Mouse (Mus musculus) MEL (cell line): Measurements from ENCODE around the gene Cep170b. TPM values are rescaled to one million over a fixed set of nuclear protein-coding genes. Genes with fewer than 3 reads are reported as not detected.

Experiments used
- DNase-seq: peaks from one replicate; pipeline ENCODE4 v3.0.0; 2011; ENCODE audit warnings: low read depth, low spot score
- H3K27ac ChIP-seq: 2 replicates; pipeline ENCODE4 v1.5.1; 2012; ENCODE audit warnings: low read depth, mild to moderate bottlenecking, control low read depth, low read length, moderate library complexity; ENCODE audit not compliant: control insufficient read depth
- H3K27me3 ChIP-seq, 2 experiments: fragments of 150-350 bp in 1 of 2; sonication (generic) in 1 of 2; 2 replicates each; pipeline ENCODE4 v1.6.1; 2012; ENCODE audit warnings: low read length in 2 of 2, mild to moderate bottlenecking in 2 of 2, improper control_type of control experiment in 1 of 2, moderate library complexity in 1 of 2; ENCODE audit not compliant: insufficient read depth in 2 of 2, control insufficient read depth in 1 of 2
- H3K36me3 ChIP-seq, 2 experiments: 2 replicates each; pipeline ENCODE4 v1.6.1; 2012 to 2014; ENCODE audit warnings: low read length in 2 of 2, improper control_type of control experiment in 1 of 2, inconsistent platforms in 1 of 2, mild to moderate bottlenecking in 1 of 2; ENCODE audit not compliant: insufficient read depth in 2 of 2, control insufficient read depth in 1 of 2
- H3K4me1 ChIP-seq, 2 experiments: fragments of 150-350 bp in 1 of 2; sonication (generic) in 1 of 2; 2 replicates each; pipeline ENCODE4 v1.6.1; 2012; ENCODE audit warnings: low read length in 2 of 2, improper control_type of control experiment in 1 of 2, mild to moderate bottlenecking in 1 of 2; ENCODE audit not compliant: insufficient read depth in 2 of 2, control insufficient read depth in 1 of 2
- H3K4me3 ChIP-seq, 2 experiments: fragments of 150-350 bp in 1 of 2; sonication (generic) in 1 of 2; 2 replicates each; pipeline ENCODE4 v1.5.1; 2012; ENCODE audit warnings: low read depth in 2 of 2, low read length in 2 of 2, mild to moderate bottlenecking in 2 of 2, moderate library complexity in 2 of 2, control low read depth in 1 of 2, improper control_type of control experiment in 1 of 2; ENCODE audit not compliant: control insufficient read depth in 1 of 2, insufficient read depth in 1 of 2
- H3K79me2 ChIP-seq: 2 replicates; pipeline ENCODE4 v1.6.1; 2012; ENCODE audit warnings: mild to moderate bottlenecking, low read length, moderate library complexity; ENCODE audit not compliant: control insufficient read depth, poor library complexity, insufficient read depth
- H3K9ac ChIP-seq: 2 replicates; pipeline ENCODE4 v1.6.1; 2012; ENCODE audit warnings: low read depth, mild to moderate bottlenecking, control low read depth, low read length, moderate library complexity; ENCODE audit not compliant: control insufficient read depth, poor library complexity, severe bottlenecking
- H3K9me3 ChIP-seq: fragments of 150-350 bp; sonication (generic); replicated peaks from 2 replicates; pipeline ENCODE4 v1.6.1; 2012; ENCODE audit warnings: mild to moderate bottlenecking, low read length, improper control_type of control experiment, moderate library complexity; ENCODE audit not compliant: insufficient read depth
- CHD1 ChIP-seq: IDR thresholded peaks from 2 replicates; pipeline ENCODE4 v1.6.1; 2012; ENCODE audit warnings: low read depth, mild to moderate bottlenecking, inconsistent platforms, low read length, improper control_type of control experiment
- CHD2 ChIP-seq: IDR thresholded peaks from 2 replicates; pipeline ENCODE4 v1.6.1; 2011; ENCODE audit warnings: low read length, improper control_type of control experiment
- CTCF ChIP-seq, 3 experiments: IDR thresholded peaks in 2 of 3; conservative IDR thresholded peaks in 1 of 3; 2 replicates each; pipeline ENCODE4 v1.5.1; 2011 to 2012; ENCODE audit warnings: low read length in 3 of 3, low read depth in 2 of 3, mild to moderate bottlenecking in 2 of 3, improper control_type of control experiment in 1 of 3, inconsistent platforms in 1 of 3, mixed read lengths in 1 of 3, moderate library complexity in 1 of 3; ENCODE audit not compliant: control insufficient read depth in 1 of 3, insufficient read depth in 1 of 3, poor library complexity in 1 of 3, severe bottlenecking in 1 of 3
- E2F4 ChIP-seq: IDR thresholded peaks from 2 replicates; pipeline ENCODE4 v1.6.1; 2011; ENCODE audit warnings: low read depth, low read length, improper control_type of control experiment, borderline replicate concordance
- ELF1 ChIP-seq: IDR thresholded peaks from 2 replicates; pipeline ENCODE4 v1.6.1; 2014; ENCODE audit warnings: low read depth, mild to moderate bottlenecking, inconsistent platforms, low read length, improper control_type of control experiment, moderate library complexity
- ETS1 ChIP-seq: IDR thresholded peaks from 2 replicates; pipeline ENCODE4 v1.6.1; 2012; ENCODE audit warnings: low read depth, mild to moderate bottlenecking, inconsistent platforms, low read length, improper control_type of control experiment, moderate library complexity
- GABPA ChIP-seq: IDR thresholded peaks from 2 replicates; pipeline ENCODE4 v1.6.1; 2012; ENCODE audit warnings: low read depth, mild to moderate bottlenecking, inconsistent platforms, low read length, improper control_type of control experiment, moderate library complexity
- GATA1 ChIP-seq: IDR thresholded peaks from 2 replicates; pipeline ENCODE4 v1.6.1; 2011; ENCODE audit warnings: low read depth, low read length, improper control_type of control experiment
- JUND ChIP-seq: IDR thresholded peaks from 2 replicates; pipeline ENCODE4 v1.6.1; 2011; ENCODE audit warnings: low read depth, mild to moderate bottlenecking, improper control_type of control experiment, low read length
- KAT2A ChIP-seq: conservative IDR thresholded peaks from 2 replicates; pipeline ENCODE4 v1.6.1; 2012; ENCODE audit warnings: low read depth, low read length, improper control_type of control experiment, inconsistent platforms
- MAFK ChIP-seq: IDR thresholded peaks from 2 replicates; pipeline ENCODE4 v1.6.1; 2011; ENCODE audit warnings: low read depth, mild to moderate bottlenecking, low read length, improper control_type of control experiment, borderline replicate concordance
- MAX ChIP-seq: IDR thresholded peaks from 2 replicates; pipeline ENCODE4 v1.6.1; 2011; ENCODE audit warnings: low read length, improper control_type of control experiment
- MAZ ChIP-seq: IDR thresholded peaks from 2 replicates; pipeline ENCODE4 v1.6.1; 2012; ENCODE audit warnings: low read depth, mild to moderate bottlenecking, inconsistent platforms, low read length, improper control_type of control experiment
- MEF2A ChIP-seq: IDR thresholded peaks from 2 replicates; pipeline ENCODE4 v1.6.1; 2014; ENCODE audit warnings: low read depth, mild to moderate bottlenecking, inconsistent platforms, low read length, improper control_type of control experiment; ENCODE audit not compliant: poor library complexity, insufficient replicate concordance, severe bottlenecking; ENCODE audit errors: extremely low read depth
- MXI1 ChIP-seq: IDR thresholded peaks from 2 replicates; pipeline ENCODE4 v1.6.1; 2011; ENCODE audit warnings: mild to moderate bottlenecking, low read depth, low read length, improper control_type of control experiment
- MYB ChIP-seq: IDR thresholded peaks from 2 replicates; pipeline ENCODE4 v1.6.1; 2011; ENCODE audit warnings: mild to moderate bottlenecking, low read depth, low read length, improper control_type of control experiment
- MYC ChIP-seq: IDR thresholded peaks from 2 replicates; pipeline ENCODE4 v1.6.1; 2011; ENCODE audit warnings: low read depth, mild to moderate bottlenecking, low read length, improper control_type of control experiment, moderate library complexity
- NRF1 ChIP-seq: IDR thresholded peaks from 2 replicates; pipeline ENCODE4 v1.6.1; 2014; ENCODE audit warnings: low read depth, mild to moderate bottlenecking, inconsistent platforms, low read length, improper control_type of control experiment, moderate library complexity; ENCODE audit not compliant: poor library complexity, insufficient read depth, severe bottlenecking
- POLR2A ChIP-seq, 2 experiments: IDR thresholded peaks; 2 replicates each; pipeline ENCODE4 v1.6.1; 2011 to 2012; ENCODE audit warnings: low read length in 2 of 2, mild to moderate bottlenecking in 2 of 2, control low read depth in 1 of 2, improper control_type of control experiment in 1 of 2, low read depth in 1 of 2, moderate library complexity in 1 of 2; ENCODE audit not compliant: control insufficient read depth in 1 of 2, insufficient read depth in 1 of 2, poor library complexity in 1 of 2
- POLR2AphosphoS2 ChIP-seq: IDR thresholded peaks from 2 replicates; pipeline ENCODE4 v1.6.1; 2011; ENCODE audit warnings: low read length, improper control_type of control experiment
- POLR2AphosphoS5 ChIP-seq: IDR thresholded peaks from 2 replicates; pipeline ENCODE4 v1.6.1; 2012; ENCODE audit warnings: low read depth, borderline replicate concordance, mild to moderate bottlenecking, inconsistent platforms, low read length, moderate library complexity, mixed read lengths
- RAD21 ChIP-seq: IDR thresholded peaks from 2 replicates; pipeline ENCODE4 v1.6.1; 2011; ENCODE audit warnings: mild to moderate bottlenecking, low read depth, low read length, improper control_type of control experiment
- RCOR1 ChIP-seq: IDR thresholded peaks from 2 replicates; pipeline ENCODE4 v1.6.1; 2012; ENCODE audit warnings: low read depth, mild to moderate bottlenecking, inconsistent platforms, low read length, improper control_type of control experiment
- SIN3A ChIP-seq: IDR thresholded peaks from 2 replicates; pipeline ENCODE4 v1.6.1; 2012; ENCODE audit warnings: low read length, improper control_type of control experiment, inconsistent platforms
- SMC3 ChIP-seq: IDR thresholded peaks from 2 replicates; pipeline ENCODE4 v1.6.1; 2011; ENCODE audit warnings: low read depth, low read length, improper control_type of control experiment
- TAL1 ChIP-seq: IDR thresholded peaks from 2 replicates; pipeline ENCODE4 v1.6.1; 2012; ENCODE audit warnings: mild to moderate bottlenecking, inconsistent platforms, low read length, moderate library complexity, mixed read lengths
- TBP ChIP-seq: IDR thresholded peaks from 2 replicates; pipeline ENCODE4 v1.8.0; 2011; ENCODE audit warnings: low read depth, low read length, improper control_type of control experiment
- TCF12 ChIP-seq: IDR thresholded peaks from 2 replicates; pipeline ENCODE4 v1.6.1; 2014; ENCODE audit warnings: low read depth, mild to moderate bottlenecking, inconsistent platforms, low read length, improper control_type of control experiment, moderate library complexity
- UBTF ChIP-seq: IDR thresholded peaks from 2 replicates; pipeline ENCODE4 v1.6.1; 2012; ENCODE audit warnings: low read depth, mild to moderate bottlenecking, inconsistent platforms, low read length, improper control_type of control experiment, moderate library complexity, borderline replicate concordance; ENCODE audit not compliant: insufficient read depth
- USF1 ChIP-seq: IDR thresholded peaks from 2 replicates; pipeline ENCODE4 v1.6.1; 2014; ENCODE audit warnings: low read depth, mild to moderate bottlenecking, inconsistent platforms, low read length, improper control_type of control experiment, moderate library complexity
- USF2 ChIP-seq, 2 experiments: IDR thresholded peaks; 2 replicates each; pipeline ENCODE4 v1.6.1; 2011 to 2012; ENCODE audit warnings: improper control_type of control experiment in 2 of 2, low read length in 2 of 2, borderline replicate concordance in 1 of 2, inconsistent platforms in 1 of 2, low read depth in 1 of 2, mild to moderate bottlenecking in 1 of 2; ENCODE audit not compliant: insufficient read depth in 1 of 2
- ZC3H11A ChIP-seq: IDR thresholded peaks from 2 replicates; pipeline ENCODE4 v1.6.1; 2012; ENCODE audit warnings: low read depth, mild to moderate bottlenecking, inconsistent platforms, low read length, improper control_type of control experiment
- ZKSCAN1 ChIP-seq: IDR thresholded peaks from 2 replicates; pipeline ENCODE4 v1.6.1; 2012; ENCODE audit warnings: low read depth, mild to moderate bottlenecking, inconsistent platforms, low read length, improper control_type of control experiment, moderate library complexity
- ZMIZ1 ChIP-seq: IDR thresholded peaks from 2 replicates; pipeline ENCODE4 v1.6.1; 2012; ENCODE audit warnings: low read depth, mild to moderate bottlenecking, inconsistent platforms, low read length, improper control_type of control experiment, moderate library complexity
- ZNF384 ChIP-seq: IDR thresholded peaks from 2 replicates; pipeline ENCODE4 v1.6.1; 2012; ENCODE audit warnings: low read depth, mild to moderate bottlenecking, inconsistent platforms, low read length, improper control_type of control experiment
- polyA plus RNA-seq, 2 experiments: library from polyadenylated mRNA; stranded (reverse) in 1 of 2; unstranded in 1 of 2; fragments of >175 nt in 1 of 2; fragments of >200 nt in 1 of 2; gene quantifications; 2 replicates each; pipeline versions ENCODE4 v1.2.1 to v1.2.4; 2012; ENCODE audit warnings: low replicate concordance in 2 of 2, low read depth in 1 of 2; ENCODE audit not compliant: insufficient read length in 2 of 2, insufficient read depth in 1 of 2, missing spikeins in 1 of 2
- total RNA-seq: library from RNA; depleted of rRNA; stranded (reverse); fragments of 300-350 nt; gene quantifications from 2 replicates; pipeline ENCODE4 v1.2.3, GENCODE M21; 2012

The Cep170b gene
- total and polyA plus RNA-seq, 3 experiments: 49.7 to 64.0 TPM; not detected in 1

- Histone ChIP-seq H3K4me1 (peaks cover 8 to 47% of the 10 kb centered on the region in 2 experiments), H3K79me2 (peaks cover 54% of the 10 kb centered on the region), H3K9ac (peak within 1 kb of the TSS; percentile 91), H3K4me3 (peak within 1 kb of the TSS; percentile 84 to 92), H3K9me3 (no peaks in the 10 kb centered on the region), H3K36me3 (peaks cover 10 to 20% of the 10 kb centered on the region in 2 experiments; a peak in 3 of 4 replicates), H3K27me3 (no peaks in the 10 kb centered on the region), H3K27ac (peak within 1 kb of the TSS; percentile 84)
- peak; percentile 100 for DNase-seq
- TF ChIP-seq TAL1: peak; percentile 88
- TF ChIP-seq ETS1: peak; percentile 62; the same call in 1 of the 2 replicates
- no peak for TF ChIP-seq CTCF (IDR thresholded peaks at IDR 0.05 in 2 of 3, conservative IDR thresholded peaks at IDR 0.05 in 1 of 3; ENCODE audit: control insufficient read depth in 1 of 3, insufficient read depth in 1 of 3, low read depth in 2 of 3, low read length in 3 of 3, poor library complexity in 1 of 3, severe bottlenecking in 1 of 3)
- no peak for TF ChIP-seq USF2 (IDR thresholded peaks at IDR 0.05; ENCODE audit: borderline replicate concordance in 1 of 2, insufficient read depth in 1 of 2, low read depth in 1 of 2, low read length in 2 of 2)
- TF ChIP-seq SMC3: no peak
- TF ChIP-seq ZC3H11A: no peak
- TF ChIP-seq ELF1: peak; percentile 89
- TF ChIP-seq MYB: no peak
- peak; percentile 91 for TF ChIP-seq MYC
- peak; percentile 95 for TF ChIP-seq TBP
- TF ChIP-seq TCF12: peak; percentile 78
- TF ChIP-seq NRF1: peak; percentile 72
- TF ChIP-seq POLR2AphosphoS2: peak; percentile 98
- 0 out of 2 replicates have a peak, but pooled peaks have one; percentile 22 for TF ChIP-seq MEF2A
- peak in 1 of 2 experiments; percentile 99; a peak in 2 of 4 replicates for TF ChIP-seq POLR2A (IDR thresholded peaks at IDR 0.05; ENCODE audit: control insufficient read depth in 1 of 2, insufficient read depth in 1 of 2, low read depth in 1 of 2, low read length in 2 of 2, poor library complexity in 1 of 2)
- TF ChIP-seq GABPA: no peak
- TF ChIP-seq POLR2AphosphoS5: peak; percentile 97
- peak; percentile 76 for TF ChIP-seq GATA1
- peak; percentile 10; the same call in 1 of the 2 replicates for TF ChIP-seq RCOR1
- TF ChIP-seq MAZ: peak; percentile 80; the same call in 1 of the 2 replicates
- peak; percentile 3; the same call in 1 of the 2 replicates for TF ChIP-seq USF1
- TF ChIP-seq MAX: peak; percentile 76; the same call in 1 of the 2 replicates
- TF ChIP-seq CHD2: no peak
- TF ChIP-seq MXI1: peak; percentile 77
- TF ChIP-seq MAFK: no peak
- no peak for TF ChIP-seq JUND
- peak; percentile 95 for TF ChIP-seq SIN3A
- no peak; the same call in 1 of the 2 replicates for TF ChIP-seq ZKSCAN1
- TF ChIP-seq UBTF: peak; percentile 84
- TF ChIP-seq E2F4: no peak
- peak; percentile 97 for TF ChIP-seq ZMIZ1
- no peak for TF ChIP-seq ZNF384
- TF ChIP-seq KAT2A: no peak; the same call in 1 of the 2 replicates
- no peak for TF ChIP-seq RAD21
- peak; percentile 32 for TF ChIP-seq CHD1
These were observed 45.9 kb upstream of the Cep170b start, which contains the start of gene Akt1 for GRCm38 (mm10) chr12:112674132-112675011. TSS of gene Akt1 (minus strand) at chr12:112674884.
